Mouse (Mus musculus) heart, embryonic 15.5 days (tissue): ENCODE measurements at regions not wholly inside any gene's neighbourhood (a gene's known extent, or its start where the extent isn't known, plus 50 kb on each side); places are given as distances from the start of the nearest gene placed in this dataset.
A peak's percentile ranks its signal among the peaks of the same experiment; 100 is the strongest.
"Not testable (repeated sequence)": the region's sequence is repeated elsewhere in the genome, so short reads cannot be mapped to it uniquely, and the experiment has no call there.

Source experiments
- ATAC-seq: fragments of 200-750 bp; cut with Nextera tagmentation; replicated peaks from 2 replicates; pipeline ENCODE4 v1.8.0; 2017; ENCODE audit warnings: low read depth, moderate TSS enrichment; ENCODE audit not compliant: insufficient number of reproducible peaks, insufficient read depth, low FRiP score
- H3K27ac ChIP-seq: fragments of 300-500 bp; sonication (generic); 2 replicates; pipeline ENCODE4 v1.5.1; 2015; ENCODE audit warnings: mild to moderate bottlenecking, inconsistent platforms
- H3K27me3 ChIP-seq: fragments of 300-500 bp; sonication (generic); 2 replicates; pipeline ENCODE4 v1.6.1; 2015; ENCODE audit warnings: inconsistent platforms
- H3K36me3 ChIP-seq: fragments of 300-500 bp; sonication (generic); 2 replicates; pipeline ENCODE4 v1.6.1; 2015; ENCODE audit warnings: mild to moderate bottlenecking, inconsistent platforms
- H3K4me1 ChIP-seq: fragments of 300-500 bp; sonication (generic); replicated peaks from 2 replicates; pipeline ENCODE4 v1.6.1; 2015; ENCODE audit warnings: inconsistent platforms
- H3K4me2 ChIP-seq: fragments of 300-500 bp; sonication (generic); 2 replicates; pipeline ENCODE4 v1.6.1; 2015; ENCODE audit warnings: inconsistent platforms, mild to moderate bottlenecking, moderate library complexity
- H3K4me3 ChIP-seq: fragments of 300-500 bp; sonication (generic); 2 replicates; pipeline ENCODE4 v1.5.1; 2015; ENCODE audit warnings: mild to moderate bottlenecking, inconsistent platforms
- H3K9ac ChIP-seq: fragments of 300-500 bp; sonication (generic); 2 replicates; pipeline ENCODE4 v1.6.1; 2015; ENCODE audit warnings: mild to moderate bottlenecking, inconsistent platforms
- H3K9me3 ChIP-seq: fragments of 300-500 bp; sonication (generic); replicated peaks from 2 replicates; pipeline ENCODE4 v1.6.1; 2016; ENCODE audit warnings: inconsistent platforms
- WGBS: fragments of 180-500 bp; shearing (Covaris S2); methylation state at CpG from one replicate; pipeline ENCODE4 v1.1.7; 2015; ENCODE audit warnings: mixed read lengths; 5-methylcytosine and 5-hydroxymethylcytosine counted together

DNA sequence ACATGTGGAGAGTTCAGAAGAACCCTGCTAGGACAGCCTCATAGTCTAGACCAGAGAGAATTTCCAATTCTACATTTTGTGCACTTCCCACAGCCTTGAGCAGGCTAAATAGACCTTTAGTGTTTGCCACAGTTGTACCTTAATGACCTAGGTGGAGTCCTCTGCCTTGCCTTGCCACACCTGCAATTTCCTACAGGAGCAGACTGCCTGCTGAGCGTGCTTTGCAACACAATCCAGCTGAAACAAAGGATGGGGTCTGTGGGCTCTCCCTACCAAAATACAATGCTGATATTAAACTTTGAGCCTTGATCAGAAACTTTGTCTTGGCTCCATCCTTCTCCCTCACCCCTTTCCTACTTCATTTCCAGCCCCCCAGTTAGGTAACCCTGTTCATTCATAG lies 326.0 kb upstream of the Snx7 start:
- Histone ChIP-seq H3K4me2 (no peak overlapping the region), H3K9ac (no peak overlapping the region), H3K4me3 (no peak overlapping the region), H3K27me3 (no peaks in the 10 kb centered on the region), H3K9me3 (no peaks in the 10 kb centered on the region), H3K27ac (no peak overlapping the region), H3K4me1 (no peaks in the 10 kb centered on the region; the same call in 1 of the 2 replicates), H3K36me3 (no peaks in the 10 kb centered on the region)
- ATAC-seq, result no peak
- WGBS, result 60% methylated on average over 1 of the region's 1 CpGs

DNA sequence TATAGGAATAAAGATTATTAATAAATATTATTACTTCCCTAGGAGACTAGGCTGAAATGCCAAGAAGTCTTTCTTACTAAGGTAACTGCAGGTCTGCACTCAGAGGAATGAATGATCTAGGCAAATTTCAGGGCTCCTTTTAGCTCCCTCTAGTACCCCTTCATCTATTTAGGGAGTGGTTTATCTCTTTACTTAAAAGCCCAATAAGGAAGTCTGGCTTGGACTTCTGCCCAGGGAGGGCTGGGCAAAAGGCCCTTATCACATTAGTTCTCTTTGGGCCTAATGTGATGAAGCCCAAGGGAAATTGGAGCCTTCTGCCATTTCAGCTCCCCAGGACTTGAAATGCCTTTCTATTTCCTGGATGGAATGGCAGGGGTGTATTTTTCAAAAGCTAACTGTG lies 320.6 kb upstream of the Snx7 start:
- Histone ChIP-seq H3K36me3 (no peaks in the 10 kb centered on the region), H3K9me3 (no peaks in the 10 kb centered on the region), H3K27me3 (no peaks in the 10 kb centered on the region), H3K9ac (no peak overlapping the region), H3K27ac (peak overlapping the region; percentile 68; the same call in 1 of the 2 replicates), H3K4me2 (no peak overlapping the region), H3K4me1 (peaks cover 9% of the 10 kb centered on the region), H3K4me3 (no peak overlapping the region)
- ATAC-seq, result no peak

DNA sequence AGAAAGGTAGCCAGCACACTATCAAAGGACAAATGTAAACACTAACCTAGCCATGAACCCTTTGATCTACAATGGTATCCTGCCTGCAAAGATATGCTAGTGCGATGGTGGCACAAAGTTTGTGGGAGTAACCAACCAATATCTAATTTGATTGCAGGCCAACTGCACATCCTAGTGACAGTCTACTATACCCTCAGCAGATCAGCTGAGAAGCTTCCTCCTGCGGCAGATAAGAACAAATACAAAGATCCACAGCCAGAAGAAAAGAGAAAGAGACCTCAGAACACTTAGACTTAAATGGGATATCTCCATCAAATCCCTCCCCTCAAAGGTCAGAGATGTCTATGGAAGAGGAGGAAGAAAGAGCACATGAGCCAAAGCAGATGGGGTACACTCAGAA lies 308.7 kb upstream of the Snx7 start:
- no peak overlapping the region for H3K4me3 ChIP-seq
- no peaks in the 10 kb centered on the region for H3K36me3 ChIP-seq
- H3K4me2 ChIP-seq, result no peak overlapping the region
- no peak overlapping the region for H3K27ac ChIP-seq
- no peak overlapping the region for H3K9ac ChIP-seq
- no peaks in the 10 kb centered on the region for H3K4me1 ChIP-seq
- ATAC-seq, result no peak
- WGBS, result 72% methylated on average over 2 of the region's 2 CpGs
- H3K27me3 ChIP-seq, result no peaks in the 10 kb centered on the region
- no peaks in the 10 kb centered on the region for H3K9me3 ChIP-seq

DNA sequence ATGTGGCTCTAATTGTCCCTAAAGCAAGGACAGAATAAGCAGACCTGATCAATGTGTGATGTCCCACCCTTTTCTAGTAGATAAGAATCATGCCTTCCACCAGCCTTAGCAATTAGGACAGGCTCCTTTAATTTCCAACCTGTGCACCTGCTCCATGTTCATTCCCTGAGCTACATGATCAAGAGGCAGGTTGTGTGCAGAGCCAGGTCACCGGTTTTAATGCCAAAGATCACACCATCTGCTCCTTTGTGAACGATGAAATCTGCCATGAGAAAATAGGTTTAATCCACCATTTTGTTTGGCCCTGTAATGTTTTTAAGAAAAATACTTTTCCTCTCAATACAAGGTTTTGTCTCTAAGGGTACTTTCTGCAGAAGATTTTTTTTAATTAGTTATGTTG lies 294.2 kb upstream of the Snx7 start:
- H3K4me2 ChIP-seq, result no peak overlapping the region
- H3K9ac ChIP-seq, result no peak overlapping the region
- H3K4me3 ChIP-seq, result no peak overlapping the region
- no peaks in the 10 kb centered on the region for H3K9me3 ChIP-seq
- ATAC-seq, result no peak
- WGBS, result 81% methylated on average over 2 of the region's 2 CpGs
- no peak overlapping the region for H3K27ac ChIP-seq
- H3K4me1 ChIP-seq, result no peaks in the 10 kb centered on the region
- H3K27me3 ChIP-seq, result no peaks in the 10 kb centered on the region
- no peaks in the 10 kb centered on the region for H3K36me3 ChIP-seq

DNA sequence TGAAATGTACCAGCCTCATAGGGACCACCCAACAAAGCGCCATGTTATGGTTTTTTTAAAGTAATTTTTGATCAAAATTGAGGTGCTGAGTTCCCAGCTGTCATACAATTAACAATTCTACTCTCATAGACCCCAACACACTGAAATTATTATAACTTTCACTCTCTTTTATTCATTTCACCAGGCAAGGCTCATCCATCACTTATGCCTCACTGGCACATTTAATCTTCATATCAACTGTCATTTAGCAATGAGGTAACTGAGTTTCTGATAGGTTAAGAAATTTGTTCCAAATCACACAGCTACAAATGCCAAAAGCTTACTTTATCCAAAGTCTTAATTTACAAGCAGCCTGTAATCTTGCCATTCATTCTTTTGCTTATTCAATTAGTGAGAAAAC lies 276.1 kb upstream of the Snx7 start:
- Histone ChIP-seq H3K27me3 (no peaks in the 10 kb centered on the region), H3K9me3 (no peaks in the 10 kb centered on the region), H3K9ac (no peak overlapping the region), H3K4me1 (no peaks in the 10 kb centered on the region), H3K27ac (no peak overlapping the region), H3K36me3 (no peaks in the 10 kb centered on the region), H3K4me2 (no peak overlapping the region), H3K4me3 (no peak overlapping the region)
- no peak for ATAC-seq
- WGBS, result 83% methylated on average over 1 of the region's 1 CpGs

DNA sequence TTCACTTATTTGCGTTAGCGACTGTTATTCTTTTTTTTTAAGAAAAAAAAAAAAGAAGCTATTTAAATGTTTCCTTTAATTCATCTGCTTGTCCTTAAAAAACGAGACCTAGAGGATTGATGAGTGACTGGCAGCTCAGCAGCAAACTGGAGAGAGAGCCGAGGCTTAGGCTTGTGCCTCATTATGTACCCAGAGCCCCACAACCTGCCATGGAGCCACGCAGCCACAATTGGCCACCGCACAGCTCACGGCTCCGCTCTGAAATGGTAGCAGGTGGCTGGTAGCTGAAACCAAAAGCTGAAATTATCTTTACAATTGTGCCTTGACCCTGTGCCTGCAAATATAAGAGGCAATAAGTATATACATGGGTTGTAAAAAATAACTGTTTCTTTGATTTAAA lies 273.0 kb upstream of the Snx7 start:
- Histone ChIP-seq H3K36me3 (no peaks in the 10 kb centered on the region), H3K4me3 (no peak overlapping the region), H3K4me1 (no peaks in the 10 kb centered on the region), H3K9ac (no peak overlapping the region), H3K27me3 (no peaks in the 10 kb centered on the region), H3K27ac (no peak overlapping the region), H3K9me3 (no peaks in the 10 kb centered on the region), H3K4me2 (no peak overlapping the region)
- ATAC-seq, result no peak
- 80% methylated on average over 8 of the region's 8 CpGs for WGBS

DNA sequence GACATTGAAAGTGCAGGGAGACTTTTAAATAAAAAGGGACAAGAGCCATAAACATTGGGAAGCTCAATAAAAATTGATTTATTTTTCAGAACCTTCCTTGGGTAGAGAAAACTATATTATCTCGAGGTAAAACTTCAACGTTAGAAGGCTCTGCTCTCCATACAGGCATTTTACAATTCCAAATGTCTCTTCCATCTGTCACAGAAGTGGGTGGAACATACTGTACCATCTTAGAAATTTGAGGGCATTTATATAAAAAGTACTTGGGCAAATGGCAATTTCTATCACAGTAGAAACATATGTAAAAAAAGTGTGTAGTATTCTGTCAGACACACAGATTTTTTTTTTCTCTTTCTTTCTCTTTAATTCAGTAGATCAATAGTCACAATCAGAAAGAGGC lies 271.4 kb upstream of the Snx7 start:
- no peak for ATAC-seq
- no peak overlapping the region for H3K4me2 ChIP-seq
- no peaks in the 10 kb centered on the region for H3K27me3 ChIP-seq
- H3K27ac ChIP-seq, result no peak overlapping the region
- no peaks in the 10 kb centered on the region for H3K9me3 ChIP-seq
- H3K4me1 ChIP-seq, result no peaks in the 10 kb centered on the region
- no peak overlapping the region for H3K9ac ChIP-seq
- 75% methylated on average over 2 of the region's 2 CpGs for WGBS
- H3K4me3 ChIP-seq, result no peak overlapping the region
- H3K36me3 ChIP-seq, result no peaks in the 10 kb centered on the region

DNA sequence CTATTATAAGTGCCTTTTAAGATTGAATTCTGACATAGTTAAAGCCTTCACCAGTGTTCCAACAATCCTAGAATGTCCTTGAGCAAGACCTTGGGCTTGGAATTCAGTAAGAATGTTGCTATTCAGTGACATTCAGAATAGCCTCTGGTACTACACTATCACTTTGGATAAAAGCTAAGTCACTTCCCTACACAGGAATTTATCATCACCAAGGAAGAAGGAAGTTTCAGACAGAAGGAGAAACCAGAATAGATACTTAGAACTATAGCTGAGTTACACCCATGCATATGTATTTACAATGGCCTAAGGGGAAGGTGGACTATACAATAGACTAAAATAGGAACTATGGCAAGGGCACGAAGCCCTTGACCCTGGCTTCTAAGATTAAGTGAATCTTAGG lies 259.6 kb upstream of the Snx7 start:
- H3K9me3 ChIP-seq, H3K4me1 ChIP-seq, H3K27me3 ChIP-seq, H3K9ac ChIP-seq, H3K36me3 ChIP-seq, H3K4me2 ChIP-seq, ATAC-seq, H3K27ac ChIP-seq, H3K4me3 ChIP-seq: not testable (repeated sequence)
- 70% methylated on average over 1 of the region's 1 CpGs for WGBS

DNA sequence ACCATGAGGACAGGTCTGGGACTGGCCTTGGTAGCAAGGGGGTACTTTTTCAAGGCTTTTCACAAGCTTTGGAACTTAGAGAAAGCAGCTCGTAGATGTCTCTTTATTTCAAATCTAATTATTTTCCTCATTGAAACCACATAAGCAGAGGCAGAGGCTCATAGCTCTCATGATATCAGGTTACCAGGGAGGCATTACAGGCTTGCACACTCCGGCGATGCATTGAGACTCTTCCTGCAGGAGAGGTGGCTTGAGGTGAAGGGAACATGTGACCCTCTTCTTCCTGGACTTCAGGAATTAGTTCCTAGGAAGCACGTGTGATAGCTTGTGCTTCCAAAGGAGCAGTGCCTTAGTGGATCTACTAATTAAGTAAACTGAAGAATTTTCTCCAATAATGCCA lies 233.9 kb upstream of the Snx7 start:
- WGBS, result 72% methylated on average over 4 of the region's 4 CpGs
- ATAC-seq, result no peak

DNA sequence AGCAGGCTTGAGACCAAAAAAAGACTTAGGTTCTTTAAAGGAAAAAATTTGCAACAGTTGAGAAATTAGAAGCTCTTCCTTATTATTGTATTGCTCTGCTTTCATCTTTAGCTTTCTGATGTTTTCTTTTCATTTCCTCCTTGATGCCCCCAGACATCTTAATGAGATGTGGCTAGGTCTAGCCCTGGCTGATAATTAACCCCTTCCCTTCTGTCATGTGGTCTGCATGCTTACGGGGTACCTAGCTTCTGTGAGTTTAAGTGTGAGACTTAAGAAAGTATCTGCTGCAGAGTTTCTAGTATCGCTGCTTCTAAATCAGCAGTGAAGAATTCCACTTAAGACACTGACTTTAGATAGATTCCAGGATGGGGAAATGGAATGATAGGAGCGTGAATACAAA lies 215.8 kb upstream of the Snx7 start:
- no peak for ATAC-seq
- Histone ChIP-seq H3K27ac (no peak overlapping the region), H3K4me2 (no peak overlapping the region), H3K27me3 (no peaks in the 10 kb centered on the region), H3K4me3 (no peak overlapping the region), H3K4me1 (no peaks in the 10 kb centered on the region), H3K9me3 (no peaks in the 10 kb centered on the region), H3K36me3 (no peaks in the 10 kb centered on the region), H3K9ac (no peak overlapping the region)
- 66% methylated on average over 3 of the region's 3 CpGs for WGBS

More for the DNA sequence above, 233.9 kb upstream of the Snx7 start:
- no peaks in the 10 kb centered on the region for H3K36me3 ChIP-seq
- no peak overlapping the region for H3K27ac ChIP-seq
- H3K9me3 ChIP-seq, result no peaks in the 10 kb centered on the region
- no peaks in the 10 kb centered on the region for H3K27me3 ChIP-seq
- H3K4me2 ChIP-seq, result no peak overlapping the region
- H3K4me3 ChIP-seq, result no peak overlapping the region
- no peak overlapping the region for H3K9ac ChIP-seq
- H3K4me1 ChIP-seq, result no peaks in the 10 kb centered on the region

DNA sequence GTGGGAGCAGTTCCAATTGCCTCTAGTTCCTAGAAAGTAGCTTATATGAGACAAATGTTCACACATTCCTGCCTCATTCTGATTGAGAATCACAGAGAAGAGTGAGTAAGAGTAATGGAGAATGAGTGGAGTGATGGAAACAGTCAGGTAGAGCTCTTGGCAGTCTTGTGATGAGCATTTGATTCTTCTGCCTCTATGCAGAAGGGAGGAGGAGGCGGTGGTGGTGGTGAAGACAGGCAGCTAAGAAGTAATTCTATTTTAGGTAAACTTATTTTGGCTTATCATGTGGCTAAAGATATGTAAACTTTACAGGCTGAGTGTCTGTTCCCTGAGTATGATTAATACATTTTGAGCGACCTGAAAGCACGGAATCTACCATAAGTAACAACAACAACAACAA lies 203.6 kb upstream of the Snx7 start:
- H3K4me3 ChIP-seq, result no peak overlapping the region
- no peaks in the 10 kb centered on the region for H3K9me3 ChIP-seq
- H3K27ac ChIP-seq, result no peak overlapping the region
- no peak overlapping the region for H3K9ac ChIP-seq
- ATAC-seq, result no peak
- H3K4me2 ChIP-seq, result no peak overlapping the region
- no peaks in the 10 kb centered on the region for H3K36me3 ChIP-seq
- 56% methylated on average over 3 of the region's 3 CpGs for WGBS
- no peaks in the 10 kb centered on the region for H3K27me3 ChIP-seq
- H3K4me1 ChIP-seq, result peaks cover 6% of the 10 kb centered on the region; the same call in 1 of the 2 replicates

DNA sequence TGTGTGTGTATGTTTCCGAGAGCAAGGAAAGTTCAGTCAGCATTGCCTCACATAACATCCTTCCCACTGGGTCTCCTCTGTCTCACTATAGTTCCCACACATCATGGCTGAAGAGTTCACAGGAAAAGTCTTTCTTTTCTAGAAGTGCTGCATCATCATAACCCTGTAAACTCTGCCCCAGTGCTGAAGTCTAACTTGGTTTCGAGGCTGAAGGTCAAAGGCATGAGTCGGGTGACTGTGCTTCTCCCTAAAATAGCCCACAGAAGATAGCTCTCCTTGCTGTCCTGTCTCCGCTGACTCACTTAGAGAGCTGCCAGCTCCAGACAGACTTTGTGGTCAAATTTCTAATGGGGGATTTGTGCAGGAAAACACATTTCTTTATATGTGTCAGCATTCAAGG lies 201.4 kb upstream of the Snx7 start:
- no peaks in the 10 kb centered on the region for H3K9me3 ChIP-seq
- no peaks in the 10 kb centered on the region for H3K27me3 ChIP-seq
- H3K4me3 ChIP-seq, result no peak overlapping the region
- no peak overlapping the region for H3K27ac ChIP-seq
- no peak overlapping the region for H3K4me2 ChIP-seq
- no peaks in the 10 kb centered on the region for H3K36me3 ChIP-seq
- peak; percentile 50; the same call in 1 of the 2 replicates for ATAC-seq
- 33% methylated on average over 4 of the region's 4 CpGs for WGBS
- H3K9ac ChIP-seq, result no peak overlapping the region
- peaks cover 6% of the 10 kb centered on the region; the same call in 1 of the 2 replicates for H3K4me1 ChIP-seq

DNA sequence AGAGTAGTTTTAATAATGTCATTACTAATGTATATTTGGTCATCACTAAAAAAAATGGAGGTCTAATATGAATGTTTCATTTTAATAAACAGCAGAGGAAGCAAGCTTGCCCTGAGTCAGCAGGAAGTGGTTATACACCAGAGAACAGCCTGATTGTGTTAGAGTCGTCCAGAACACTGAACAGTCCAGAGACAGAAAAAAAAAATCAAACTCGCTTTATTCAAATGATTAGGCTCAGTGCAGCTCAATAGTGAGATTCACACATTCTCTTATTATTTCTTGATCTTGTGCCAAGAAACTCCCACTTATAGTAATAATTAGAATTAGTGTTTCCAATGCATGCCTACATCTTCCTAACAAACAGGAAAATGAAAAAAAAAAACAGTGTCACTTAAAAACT lies 194.9 kb upstream of the Snx7 start:
- no peak overlapping the region for H3K4me2 ChIP-seq
- H3K36me3 ChIP-seq, result no peaks in the 10 kb centered on the region
- 44% methylated on average over 2 of the region's 2 CpGs for WGBS
- no peaks in the 10 kb centered on the region for H3K4me1 ChIP-seq
- no peak overlapping the region for H3K4me3 ChIP-seq
- H3K9me3 ChIP-seq, result no peaks in the 10 kb centered on the region
- H3K9ac ChIP-seq, result no peak overlapping the region
- no peak overlapping the region for H3K27ac ChIP-seq
- ATAC-seq, result no peak
- no peaks in the 10 kb centered on the region for H3K27me3 ChIP-seq
